Mouse (Mus musculus) midbrain, embryonic 11.5 days (tissue): Measurements from ENCODE around the gene Lclat1. TPM values are rescaled to one million over a fixed set of nuclear protein-coding genes. Genes with fewer than 3 reads are reported as not detected.

ENCODE experiments used
- ATAC-seq: fragments of 200-750 bp; cut with Nextera tagmentation; 2 replicates; pipeline ENCODE4 v1.8.0; 2017; ENCODE audit warnings: moderate TSS enrichment, moderate library complexity; ENCODE audit not compliant: low FRiP score
- DNase-seq: peaks from one replicate; pipeline ENCODE4 v3.0.0; 2015; ENCODE audit warnings: low spot score; ENCODE audit errors: missing footprints
- H3K27ac ChIP-seq: fragments of 300-500 bp; sonication (generic); 2 replicates; pipeline ENCODE4 v1.5.1; 2014; ENCODE audit warnings: low read depth, low read length
- H3K27me3 ChIP-seq: fragments of 300-500 bp; sonication (generic); 2 replicates; pipeline ENCODE4 v1.6.1; 2014; ENCODE audit warnings: mild to moderate bottlenecking, low read length, moderate library complexity, mixed read lengths; ENCODE audit not compliant: control insufficient read depth, insufficient read depth
- H3K36me3 ChIP-seq: fragments of 300-500 bp; sonication (generic); 2 replicates; pipeline ENCODE4 v1.6.1; 2014; ENCODE audit warnings: mild to moderate bottlenecking, low read length, moderate library complexity, mixed read lengths; ENCODE audit not compliant: control insufficient read depth, insufficient read depth
- H3K4me1 ChIP-seq: fragments of 300-500 bp; sonication (generic); 2 replicates; pipeline ENCODE4 v1.6.1; 2014; ENCODE audit warnings: low read length; ENCODE audit not compliant: control insufficient read depth, insufficient read depth
- H3K4me2 ChIP-seq: fragments of 300-500 bp; sonication (generic); 2 replicates; pipeline ENCODE4 v1.6.1; 2014; ENCODE audit warnings: mild to moderate bottlenecking, moderate library complexity
- H3K4me3 ChIP-seq: fragments of 300-500 bp; sonication (generic); 2 replicates; pipeline ENCODE4 v1.5.1; 2014; ENCODE audit warnings: low read depth, low read length
- H3K9ac ChIP-seq: fragments of 300-500 bp; sonication (generic); 2 replicates; pipeline ENCODE4 v1.6.1; 2014; ENCODE audit warnings: low read length
- H3K9me3 ChIP-seq: fragments of 300-500 bp; sonication (generic); 2 replicates; pipeline ENCODE4 v1.6.1; 2016; ENCODE audit warnings: low read length; ENCODE audit not compliant: control insufficient read depth
- WGBS: fragments of 180-500 bp; shearing (Covaris S2); extraction: QIAGEN DNeasy Blood & Tissue Kit; methylation state at CpG from one replicate; pipeline ENCODE4 v1.1.7; 2014; 5-methylcytosine and 5-hydroxymethylcytosine counted together
- polyA plus RNA-seq: library from polyadenylated mRNA; unstranded; fragments of >200 nt; fragmentation: Nextera tagmentation; extraction: Ambion mirVana; gene quantifications from 2 replicates; pipeline ENCODE4 v1.2.1, GENCODE M21; 2014

Gene Lclat1
- polyA plus RNA-seq, 1 experiment from 2014 or later, result 14.3 TPM

DNA sequence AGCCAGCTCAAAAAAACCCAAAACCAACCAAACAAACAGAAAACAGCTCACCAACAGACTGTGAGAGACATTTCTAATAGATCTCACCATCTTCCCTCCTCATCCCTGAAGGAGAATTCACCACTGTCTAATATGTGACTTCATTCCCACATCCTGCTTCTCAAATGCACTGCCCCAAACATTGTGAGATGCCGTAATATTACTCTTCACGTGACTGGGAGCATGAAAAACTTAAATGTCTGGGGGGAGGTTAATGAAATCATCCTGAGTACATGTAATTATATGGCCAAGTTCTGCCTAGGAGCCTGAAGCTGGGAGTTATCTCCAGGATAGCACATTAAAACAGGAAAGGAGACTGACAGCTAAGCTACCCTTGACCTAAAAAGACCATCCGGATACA, 138.3 kb downstream of the Lclat1 start:
- Histone ChIP-seq H3K4me3 (no peak overlapping the region), H3K9me3 (no peaks in the 10 kb centered on the region)
- WGBS, result 96% methylated on average over 3 of the region's 3 CpGs

DNA sequence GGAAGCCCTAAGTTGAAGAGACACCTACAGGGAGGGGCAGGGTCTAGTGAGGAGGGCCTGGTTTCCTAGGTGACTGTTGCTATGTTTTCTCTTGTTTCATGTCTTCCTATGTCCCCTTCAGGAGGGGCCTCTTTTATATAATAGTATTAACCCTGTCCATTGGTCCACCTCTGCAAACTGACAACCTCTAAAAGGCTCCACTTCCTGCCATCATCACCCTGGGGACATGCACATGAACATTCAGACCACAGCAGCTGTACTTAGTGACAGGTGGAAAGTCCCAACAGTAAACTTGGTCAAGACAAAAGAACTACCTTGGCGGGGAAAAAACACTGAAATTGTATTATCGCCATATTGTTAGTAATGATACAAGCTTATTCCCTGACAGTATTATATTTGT, 139.1 kb downstream of the Lclat1 start:
- H3K27me3 ChIP-seq, result no peaks in the 10 kb centered on the region
- WGBS, result 94% methylated on average over 2 of the region's 2 CpGs
- DNase-seq, result no peak

More for the DNA sequence above, 138.3 kb downstream of the Lclat1 start:
- no peaks in the 10 kb centered on the region for H3K36me3 ChIP-seq
- H3K27ac ChIP-seq, result no peak overlapping the region
- H3K4me2 ChIP-seq, result no peak overlapping the region
- H3K27me3 ChIP-seq, result no peaks in the 10 kb centered on the region
- H3K4me1 ChIP-seq, result peaks cover 3% of the 10 kb centered on the region; the same call in 1 of the 2 replicates
- ATAC-seq, result no peak
- H3K9ac ChIP-seq, result no peak overlapping the region
- no peak for DNase-seq

DNA sequence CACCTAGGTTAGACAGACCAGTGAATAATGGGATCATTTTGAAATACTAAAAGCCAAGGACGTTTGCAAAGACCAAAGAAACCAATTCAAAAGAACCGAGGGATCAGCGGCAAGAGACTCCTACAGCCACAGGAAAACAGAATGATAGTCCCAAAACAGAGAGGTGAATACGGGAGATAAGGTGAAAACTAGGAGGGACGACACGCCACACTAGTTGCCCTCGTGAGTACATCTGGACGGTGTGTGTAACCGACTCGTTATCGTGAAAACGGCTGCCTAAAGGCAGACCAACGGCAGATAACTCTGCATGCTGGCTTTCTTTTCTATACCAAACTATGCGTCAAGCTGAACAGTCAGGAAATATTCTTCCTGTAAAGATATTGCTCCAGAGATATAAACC, 140.0 kb downstream of the Lclat1 start:
- H3K4me3 ChIP-seq, result no peak overlapping the region
- no peak for DNase-seq
- no peak overlapping the region for H3K27ac ChIP-seq
- no peak for ATAC-seq
- H3K4me1 ChIP-seq, result peaks cover 3% of the 10 kb centered on the region; the same call in 1 of the 2 replicates
- no peaks in the 10 kb centered on the region for H3K36me3 ChIP-seq
- H3K9ac ChIP-seq, result no peak overlapping the region
- WGBS, result 92% methylated on average over 14 of the region's 14 CpGs
- no peaks in the 10 kb centered on the region for H3K27me3 ChIP-seq
- H3K9me3 ChIP-seq, result no peaks in the 10 kb centered on the region
- no peak overlapping the region for H3K4me2 ChIP-seq

More for the DNA sequence above, 139.1 kb downstream of the Lclat1 start:
- Histone ChIP-seq H3K4me2 (no peak overlapping the region), H3K9me3 (no peaks in the 10 kb centered on the region), H3K27ac (no peak overlapping the region), H3K4me1 (peaks cover 3% of the 10 kb centered on the region; the same call in 1 of the 2 replicates), H3K36me3 (no peaks in the 10 kb centered on the region), H3K4me3 (no peak overlapping the region), H3K9ac (no peak overlapping the region)
- no peak for ATAC-seq

DNA sequence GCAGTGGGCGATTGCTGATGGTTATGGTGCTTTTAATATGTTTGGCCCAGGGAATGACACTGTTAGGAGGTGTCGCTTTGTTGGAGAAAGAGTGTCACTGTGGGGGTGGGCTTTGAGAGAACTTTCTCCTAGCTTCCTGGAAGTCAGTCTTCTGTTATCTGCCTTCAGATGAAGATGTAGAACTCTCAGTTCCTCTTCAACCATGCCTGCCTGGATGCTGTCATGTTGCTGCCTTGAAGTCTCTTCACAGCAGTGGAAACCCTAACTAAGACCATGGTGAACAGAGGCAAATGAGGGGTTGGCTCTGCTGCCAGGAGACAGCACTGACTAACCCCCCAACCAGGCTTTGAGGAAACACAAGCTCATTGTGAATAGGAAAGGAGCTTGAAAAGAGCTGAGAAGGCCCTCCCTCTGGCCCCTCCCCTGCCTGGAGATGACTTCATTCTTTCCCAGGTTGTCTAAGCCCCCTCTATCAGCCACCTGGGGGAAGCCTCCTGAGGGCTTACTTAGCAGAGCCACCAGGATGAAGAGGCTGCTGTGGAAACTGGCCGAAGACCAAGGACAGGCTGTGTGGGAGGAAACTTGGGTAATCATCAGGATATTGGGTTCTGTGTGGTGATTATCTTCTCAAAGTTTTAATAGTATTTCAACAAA, 142.8 kb downstream of the Lclat1 start:
- ATAC-seq, result no peak
- Histone ChIP-seq H3K9ac (no peak overlapping the region), H3K4me2 (no peak overlapping the region), H3K36me3 (no peaks in the 10 kb centered on the region), H3K4me3 (no peak overlapping the region), H3K9me3 (no peaks in the 10 kb centered on the region), H3K4me1 (peaks cover 3% of the 10 kb centered on the region; the same call in 1 of the 2 replicates), H3K27me3 (no peaks in the 10 kb centered on the region), H3K27ac (no peak overlapping the region)
- DNase-seq, result no peak
- 87% methylated on average over 3 of the region's 3 CpGs for WGBS

DNA sequence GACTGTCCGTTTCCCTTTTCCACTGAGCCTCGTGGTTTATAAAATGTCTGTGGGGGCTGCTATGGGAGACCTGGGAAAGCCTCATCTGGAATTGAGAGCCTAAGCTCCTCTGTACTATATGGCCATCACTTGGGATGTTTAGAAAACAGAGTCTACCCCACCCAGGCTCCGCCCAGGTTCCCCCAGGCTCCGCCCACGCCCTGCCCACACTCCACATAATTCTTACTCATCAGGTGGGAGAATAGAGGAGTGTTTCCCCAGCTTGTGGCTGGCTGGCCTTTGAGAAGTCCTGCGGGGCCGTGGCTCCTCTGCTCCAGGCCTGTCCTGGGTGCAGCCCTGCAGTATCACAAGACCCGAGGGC, 143.3 kb downstream of the Lclat1 start:
- Histone ChIP-seq H3K9me3 (no peaks in the 10 kb centered on the region), H3K27ac (no peak overlapping the region), H3K27me3 (no peaks in the 10 kb centered on the region), H3K36me3 (no peaks in the 10 kb centered on the region), H3K9ac (no peak overlapping the region), H3K4me3 (no peak overlapping the region), H3K4me1 (peaks cover 3% of the 10 kb centered on the region; the same call in 1 of the 2 replicates), H3K4me2 (no peak overlapping the region)
- WGBS, result 68% methylated on average over 8 of the region's 8 CpGs
- DNase-seq (no peak), ATAC-seq (peak; percentile 40; the same call in 1 of the 2 replicates)

DNA sequence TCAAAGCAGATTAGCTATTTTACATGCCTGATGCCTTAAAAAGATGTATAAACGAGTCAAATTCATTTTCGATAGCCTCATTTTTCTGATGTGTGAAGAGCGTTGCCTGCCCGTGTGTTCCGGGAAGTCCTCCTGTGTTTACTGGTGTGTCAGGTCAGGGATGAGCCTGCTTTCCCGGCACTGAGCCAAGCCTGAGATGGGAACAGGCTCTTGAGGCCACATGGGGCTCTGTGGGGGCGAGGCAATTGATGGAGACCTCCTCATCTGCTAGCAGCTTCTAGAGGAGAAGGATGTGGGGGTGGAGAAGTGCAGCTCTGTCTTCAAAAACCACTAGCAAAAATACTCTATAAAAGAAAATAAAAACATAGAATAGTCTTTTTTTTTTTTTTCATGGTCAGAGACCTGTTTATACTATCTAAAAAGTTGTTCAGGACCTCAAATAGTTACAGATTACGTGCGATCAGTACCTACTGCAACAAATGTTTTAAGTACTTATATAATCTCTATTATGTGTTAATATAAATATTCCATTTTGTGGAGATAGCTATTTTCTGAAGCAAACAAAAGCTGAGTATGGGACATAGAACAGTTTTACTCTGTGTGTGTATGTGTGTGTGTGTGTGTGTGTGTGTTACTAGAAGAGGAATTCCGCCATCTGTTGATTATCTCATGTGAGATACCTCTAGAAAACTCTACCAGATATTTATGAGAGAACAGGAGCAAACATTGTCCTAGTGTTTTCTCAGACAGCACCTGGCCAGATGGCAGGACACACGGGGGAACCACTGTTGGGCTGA, 144.2 kb downstream of the Lclat1 start:
- no peak overlapping the region for H3K4me2 ChIP-seq
- no peaks in the 10 kb centered on the region for H3K9me3 ChIP-seq
- H3K36me3 ChIP-seq, result no peaks in the 10 kb centered on the region
- no peak overlapping the region for H3K9ac ChIP-seq
- no peak overlapping the region for H3K4me3 ChIP-seq
- no peaks in the 10 kb centered on the region for H3K27me3 ChIP-seq
- no peaks in the 10 kb centered on the region; the same call in 1 of the 2 replicates for H3K4me1 ChIP-seq
- WGBS, result 73% methylated on average over 11 of the region's 11 CpGs
- ATAC-seq (no peak), DNase-seq (no peak)
- H3K27ac ChIP-seq, result no peak overlapping the region

DNA sequence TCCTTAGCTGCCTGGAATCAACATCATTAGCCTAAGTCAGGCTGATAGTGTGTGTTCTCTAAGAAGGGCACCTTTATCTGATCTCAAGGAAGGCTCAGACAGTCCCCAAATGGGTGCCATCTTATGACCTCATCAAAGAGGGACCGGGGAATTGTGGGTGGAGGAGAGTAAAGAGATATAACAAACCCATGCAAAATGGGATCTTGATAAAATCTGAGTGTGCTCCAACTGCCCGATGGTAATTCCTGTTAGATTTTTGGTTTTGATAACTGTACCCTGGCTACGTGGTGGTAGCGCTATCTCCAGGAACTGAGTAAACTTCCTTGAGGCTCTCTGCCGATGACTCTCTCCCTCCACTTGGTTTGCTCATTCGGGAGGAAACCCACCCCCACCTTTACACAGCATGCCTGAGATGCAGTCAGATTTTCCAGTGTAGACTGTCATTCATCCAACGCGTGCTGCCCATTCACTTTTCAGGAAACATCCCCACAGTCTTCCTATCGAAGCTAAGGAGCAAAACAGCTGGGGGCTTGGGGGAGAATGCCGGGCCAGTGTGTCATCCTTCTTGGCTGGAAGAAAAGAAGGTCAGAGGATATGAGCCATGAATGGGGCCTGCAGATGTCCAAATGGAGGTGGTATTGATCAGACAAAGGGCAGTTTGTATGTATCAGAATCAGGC, 145.6 kb downstream of the Lclat1 start:
- H3K4me3 ChIP-seq, result no peak overlapping the region
- H3K9ac ChIP-seq, result no peak overlapping the region
- H3K27ac ChIP-seq, result no peak overlapping the region
- no peaks in the 10 kb centered on the region for H3K36me3 ChIP-seq
- DNase-seq, result no peak
- no peak overlapping the region for H3K4me2 ChIP-seq
- no peaks in the 10 kb centered on the region for H3K9me3 ChIP-seq
- no peaks in the 10 kb centered on the region for H3K27me3 ChIP-seq
- no peak for ATAC-seq
- no peaks in the 10 kb centered on the region for H3K4me1 ChIP-seq
- WGBS, result 82% methylated on average over 10 of the region's 10 CpGs

DNA sequence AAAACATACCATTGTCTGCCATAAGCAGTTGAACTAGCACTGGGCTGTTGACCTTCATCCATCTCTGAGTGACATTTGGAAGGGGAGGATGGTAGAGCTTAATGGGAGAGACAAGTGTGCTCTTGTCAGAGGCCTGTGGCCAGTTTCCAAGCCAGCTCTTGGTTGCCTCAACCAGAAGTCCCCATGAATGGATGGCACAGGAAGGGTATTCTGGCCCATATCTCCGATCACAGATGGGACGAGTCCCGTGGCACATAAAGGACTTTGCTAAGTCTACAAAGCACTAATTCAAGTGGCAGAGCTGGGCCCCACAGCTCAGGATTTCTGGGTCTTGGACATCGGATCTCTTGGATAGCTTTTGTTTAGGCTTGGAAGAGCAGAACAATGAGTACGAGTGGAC, 148.0 kb downstream of the Lclat1 start:
- no peak overlapping the region for H3K9ac ChIP-seq
- no peaks in the 10 kb centered on the region for H3K36me3 ChIP-seq
- WGBS, result 81% methylated on average over 5 of the region's 5 CpGs
- DNase-seq (no peak), ATAC-seq (no peak)
- H3K4me3 ChIP-seq, result no peak overlapping the region
- H3K4me1 ChIP-seq, result no peaks in the 10 kb centered on the region
- no peaks in the 10 kb centered on the region for H3K27me3 ChIP-seq
- H3K27ac ChIP-seq, result no peak overlapping the region
- no peak overlapping the region for H3K4me2 ChIP-seq
- H3K9me3 ChIP-seq, result no peaks in the 10 kb centered on the region

DNA sequence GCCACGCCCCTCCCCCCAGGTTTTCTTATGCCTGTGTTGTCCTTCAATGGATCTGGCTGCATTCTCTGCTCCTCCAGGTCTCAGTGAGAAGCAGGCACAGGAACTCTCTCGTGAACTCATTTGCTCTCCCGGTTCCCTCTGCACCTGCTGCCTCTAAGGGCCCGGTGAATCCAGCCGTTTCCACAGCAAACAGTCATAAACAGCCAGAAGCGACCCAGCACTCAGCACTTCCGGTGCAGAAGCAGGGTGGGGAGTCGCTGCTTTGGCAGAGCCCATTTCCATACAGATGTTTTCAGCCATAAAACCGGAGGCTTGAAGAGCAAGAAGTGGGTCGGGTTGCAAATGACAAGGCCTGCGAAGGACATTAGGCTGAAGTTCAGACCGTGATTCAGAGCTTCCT, 150.8 kb downstream of the Lclat1 start:
- Histone ChIP-seq H3K4me3 (no peak overlapping the region), H3K27ac (no peak overlapping the region), H3K9me3 (no peaks in the 10 kb centered on the region), H3K27me3 (no peaks in the 10 kb centered on the region), H3K4me2 (no peak overlapping the region), H3K9ac (no peak overlapping the region), H3K36me3 (no peaks in the 10 kb centered on the region), H3K4me1 (no peaks in the 10 kb centered on the region)
- 66% methylated on average over 12 of the region's 12 CpGs for WGBS
- DNase-seq (peak; percentile 39), ATAC-seq (no peak)
